Mouse (Mus musculus) Patski (cell line): ENCODE measurements around the gene Dio3. TPM values are rescaled to one million over a fixed set of nuclear protein-coding genes. Genes with fewer than 3 reads are reported as not detected.

Experiments used
- ATAC-seq: fragments of 100-300 bp; one replicate; pipeline ENCODE4 v1.8.0; 2021
- CTCF ChIA-PET: fragments of 350-600 bp; sonication (Branson Sonifier 250); formaldehyde crosslinking; loops from one replicate; lab custom pipeline; 2022; ENCODE audit warnings: inconsistent platforms; lab: Charles Lee
- POLR2A ChIA-PET: fragments of 350-600 bp; sonication (Branson Sonifier 250); formaldehyde crosslinking; loops from one replicate; lab custom pipeline; 2022; ENCODE audit warnings: antibody characterized with exemption, inconsistent platforms; lab: Charles Lee
- DNase-seq: peaks from one replicate; pipeline ENCODE4 v3.0.0-alpha.2; 2011; ENCODE audit warnings: low read depth, low spot score
- H3K27me3 ChIP-seq: fragments of 371-371 bp; one replicate; pipeline ENCODE4 v1.5.1; 2021
- CTCF ChIP-seq: fragments of 100-300 bp; IDR thresholded peaks from one replicate; pipeline ENCODE4 v1.5.1; 2021
- in situ Hi-C: fragments of 300-500 bp; cut with MboI; formaldehyde crosslinking; loops from 3 replicates; pipeline ENCODE4 v1.11.1; 2018; ENCODE audit warnings: low pct_unique_long_range_greater_than_20kb, mixed read lengths
- polyA plus RNA-seq: library from polyadenylated mRNA; unstranded; gene quantifications from one replicate; pipeline ENCODE4 v1.2.3, GENCODE M21; 2021

The Dio3 gene
- polyA plus RNA-seq, 1 experiment from 2014 or later = 23.8 TPM

DNA sequence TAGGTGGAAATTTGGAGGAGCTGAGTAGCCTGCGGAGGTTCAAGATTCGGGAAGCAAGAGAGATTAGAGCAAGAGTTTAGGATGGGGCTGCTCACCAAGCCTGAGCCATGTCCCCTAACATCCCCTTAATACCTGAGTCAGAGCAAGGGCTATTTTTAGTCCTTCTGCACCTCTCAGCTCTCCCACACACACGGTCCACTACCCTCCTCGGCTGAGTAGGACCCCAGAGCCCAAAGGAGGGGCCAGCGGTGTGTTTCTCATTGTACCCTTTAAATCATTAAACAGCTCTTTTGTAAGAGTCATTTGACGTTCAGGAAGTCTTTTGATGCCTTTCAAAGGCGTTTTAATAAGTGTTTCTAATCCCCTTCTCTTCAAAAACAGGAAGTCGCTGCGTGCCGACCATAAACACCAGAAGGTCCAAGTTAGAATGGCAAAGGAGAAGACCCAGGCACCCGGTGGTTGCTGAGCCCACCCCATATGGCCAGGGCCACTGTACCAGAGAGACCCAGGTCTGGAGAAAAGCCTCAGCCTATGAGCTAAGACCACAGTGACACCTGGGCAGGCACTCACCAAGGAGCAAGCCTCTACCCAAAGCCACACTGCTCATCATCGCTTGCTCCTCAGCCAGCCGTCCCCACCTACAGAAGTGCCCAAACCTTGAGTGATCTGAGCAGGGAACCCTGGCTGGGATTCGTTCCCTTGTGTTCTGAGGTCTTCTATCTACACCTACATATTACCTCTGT lies 22.2 kb upstream of the Dio3 start:
- ChIA-PET POLR2A (interaction anchor here (0.8 to 1.4 kb wide), 3 partner anchors 11 to 49 kb away, joined by 3 to 5 read pairs (median 3); no protein-coding TSS in a partner anchor), CTCF (interaction anchor here (0.7 kb wide), 1 partner anchor 11 kb away, joined by 3 read pairs; no protein-coding TSS in a partner anchor)
- peak; percentile 46 for DNase-seq
- peak; percentile 67 for ATAC-seq
- H3K27me3 ChIP-seq = no peaks in the 10 kb centered on the region
- in situ Hi-C loops = no loop called here
- no peak for TF ChIP-seq CTCF

DNA sequence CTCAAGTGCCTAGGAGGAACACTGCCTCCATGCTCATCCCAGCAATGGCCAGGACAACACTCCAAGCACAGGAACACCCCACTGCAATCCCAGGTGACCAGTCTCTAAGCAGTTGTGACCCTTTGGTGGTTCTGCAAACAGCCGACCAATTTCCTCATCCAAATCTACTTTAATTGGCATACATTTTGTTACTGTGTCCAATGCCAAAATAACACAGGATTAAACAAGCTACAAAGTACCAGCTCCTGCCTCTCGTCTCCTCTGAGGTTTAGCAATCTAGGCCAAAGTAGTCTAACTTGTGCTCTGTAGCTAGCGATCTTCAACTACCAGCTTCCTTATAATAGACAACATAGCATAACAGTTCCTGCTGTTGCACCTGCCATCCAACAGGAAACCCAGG lies 10.6 kb upstream of the Dio3 start:
- CTCF ChIA-PET = interaction anchor here (1.6 kb wide), 1 partner anchor 11 kb away, joined by 3 read pairs; no protein-coding TSS in a partner anchor
- TF ChIP-seq CTCF = no peak
- H3K27me3 ChIP-seq = no peaks in the 10 kb centered on the region
- POLR2A ChIA-PET = no interaction called here
- ATAC-seq (no peak), DNase-seq (no peak)
- in situ Hi-C loops = no loop called here

DNA sequence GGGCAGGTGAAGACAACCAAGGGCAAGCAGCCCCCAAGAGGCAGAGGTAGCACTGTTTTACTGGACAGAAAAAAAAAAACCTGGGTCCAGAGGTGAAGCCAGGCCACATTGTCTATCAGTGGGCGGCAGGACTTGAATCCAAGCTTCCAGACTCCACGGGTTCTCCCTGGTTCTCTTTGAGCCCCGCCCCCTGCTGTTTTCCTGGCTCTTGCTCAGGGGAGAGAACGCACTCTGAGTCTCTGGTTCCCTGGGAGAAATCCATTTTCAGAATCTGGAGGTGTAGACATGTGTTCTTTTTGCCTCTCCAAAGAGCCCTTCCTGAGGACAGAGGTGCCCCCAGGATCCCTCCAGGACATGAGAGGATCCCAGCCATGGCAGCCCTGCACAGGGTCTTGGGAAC lies 9.2 kb upstream of the Dio3 start:
- H3K27me3 ChIP-seq = no peaks in the 10 kb centered on the region
- ChIA-PET POLR2A (no interaction called here), CTCF (no interaction called here)
- DNase-seq (no peak), ATAC-seq (no peak)
- no peak for TF ChIP-seq CTCF
- in situ Hi-C loops = loop anchor here (5.0 to 10.0 kb wide), 2 partner anchors 62 to 235 kb away; no protein-coding TSS in a partner anchor

DNA sequence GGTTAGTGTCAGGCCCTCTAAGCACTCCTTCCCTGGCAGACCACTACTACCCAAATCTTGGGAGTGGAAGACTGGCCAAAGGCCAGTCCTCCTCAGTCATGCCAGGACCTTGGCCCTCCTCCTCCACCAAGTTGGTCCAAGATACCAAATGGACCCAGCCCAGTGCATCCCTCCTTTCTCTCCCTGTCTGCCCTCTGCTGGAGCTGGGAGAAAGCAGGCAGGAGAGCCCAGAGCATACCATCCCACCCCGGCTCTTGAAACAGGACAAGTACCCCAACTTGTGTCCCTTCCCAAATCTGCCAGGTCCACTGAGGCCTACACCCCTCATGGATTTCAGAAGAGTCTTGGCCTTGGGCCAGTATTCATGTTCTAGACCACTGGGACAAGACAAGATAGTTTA lies 2.8 kb upstream of the Dio3 start:
- ATAC-seq (no peak), DNase-seq (no peak)
- H3K27me3 ChIP-seq = no peaks in the 10 kb centered on the region
- TF ChIP-seq CTCF = no peak
- in situ Hi-C loops = loop anchor here (10.0 kb wide), 1 partner anchor 241 kb away; no protein-coding TSS in a partner anchor
- ChIA-PET POLR2A (interaction anchor here (1.5 kb wide), 1 partner anchor 11 kb away, joined by 3 read pairs; no protein-coding TSS in a partner anchor), CTCF (no interaction called here)

DNA sequence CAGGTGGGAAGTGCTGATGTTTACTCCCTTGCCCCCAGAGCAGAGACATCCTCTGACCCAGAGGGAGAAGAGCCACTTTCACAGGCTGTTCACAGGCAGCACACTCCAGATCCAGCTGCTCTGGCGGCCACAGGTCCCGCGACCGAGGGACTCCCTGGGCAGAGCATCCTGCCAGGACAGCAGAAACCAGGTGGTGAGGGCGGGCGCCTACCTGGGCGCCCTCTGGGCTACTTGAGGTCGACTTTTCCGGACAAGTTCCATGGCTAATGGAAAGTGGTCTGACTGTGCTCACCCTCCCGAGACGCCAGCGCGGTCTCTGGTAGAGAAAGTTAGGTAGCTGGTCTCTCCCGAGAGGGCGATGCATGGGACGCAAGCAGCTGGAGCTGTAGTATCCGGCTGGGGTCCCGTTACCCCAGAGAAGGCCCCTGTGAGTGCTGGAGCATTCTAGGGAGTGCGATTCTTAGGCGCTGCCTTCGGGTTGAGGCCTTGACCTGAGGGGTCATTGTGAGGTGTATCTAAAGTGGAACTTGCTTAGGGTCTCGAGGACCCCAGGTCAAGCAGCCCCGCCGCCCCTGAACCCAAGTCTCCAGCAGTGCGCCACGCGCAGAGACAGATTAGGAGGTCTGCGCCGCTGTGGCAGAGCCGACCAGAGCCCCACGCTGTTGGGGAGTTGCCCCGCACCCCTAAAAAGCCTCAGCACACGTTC lies 1.5 kb upstream of the Dio3 start:
- ATAC-seq (no peak), DNase-seq (no peak)
- H3K27me3 ChIP-seq = no peaks in the 10 kb centered on the region
- in situ Hi-C loops = loop anchor here (10.0 kb wide), 1 partner anchor 243 kb away; no protein-coding TSS in a partner anchor
- no peak for TF ChIP-seq CTCF
- CTCF ChIA-PET = interaction anchor here (1.5 kb wide), 1 partner anchor 11 kb away, joined by 3 read pairs; no protein-coding TSS in a partner anchor
- POLR2A ChIA-PET = interaction anchor here (0.6 to 1.3 kb wide), 3 partner anchors 21 to 109 kb away, joined by 3 read pairs; no protein-coding TSS in a partner anchor

DNA sequence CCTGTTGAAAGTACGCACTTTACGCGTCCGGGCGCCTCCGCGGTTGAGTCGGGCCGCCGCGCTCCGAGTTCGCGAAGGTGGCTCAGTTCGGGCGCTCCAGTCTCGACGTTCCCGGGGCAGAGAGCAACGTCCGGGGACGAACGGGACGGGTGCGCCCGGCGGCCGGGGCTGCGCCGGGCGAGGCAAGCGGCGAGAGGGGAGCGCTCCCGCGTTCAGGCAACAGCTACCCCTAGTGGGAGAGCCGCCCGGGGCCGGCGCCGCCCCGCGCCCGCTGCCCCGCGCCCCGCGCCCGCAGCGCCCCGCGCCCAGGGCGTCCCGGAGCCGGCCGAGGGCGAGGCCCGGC lies 932 bp upstream of the Dio3 start:
- ATAC-seq = peak; percentile 58
- TF ChIP-seq CTCF = no peak
- no peak for DNase-seq
- in situ Hi-C loops = loop anchor here (10.0 kb wide), 1 partner anchor 243 kb away; no protein-coding TSS in a partner anchor
- ChIA-PET CTCF (interaction anchor here (1.5 kb wide), 1 partner anchor 11 kb away, joined by 3 read pairs; no protein-coding TSS in a partner anchor), POLR2A (interaction anchor here (0.7 to 1.3 kb wide), 3 partner anchors 22 to 109 kb away, joined by 3 read pairs; no protein-coding TSS in a partner anchor)
- no peaks in the 10 kb centered on the region for H3K27me3 ChIP-seq

DNA sequence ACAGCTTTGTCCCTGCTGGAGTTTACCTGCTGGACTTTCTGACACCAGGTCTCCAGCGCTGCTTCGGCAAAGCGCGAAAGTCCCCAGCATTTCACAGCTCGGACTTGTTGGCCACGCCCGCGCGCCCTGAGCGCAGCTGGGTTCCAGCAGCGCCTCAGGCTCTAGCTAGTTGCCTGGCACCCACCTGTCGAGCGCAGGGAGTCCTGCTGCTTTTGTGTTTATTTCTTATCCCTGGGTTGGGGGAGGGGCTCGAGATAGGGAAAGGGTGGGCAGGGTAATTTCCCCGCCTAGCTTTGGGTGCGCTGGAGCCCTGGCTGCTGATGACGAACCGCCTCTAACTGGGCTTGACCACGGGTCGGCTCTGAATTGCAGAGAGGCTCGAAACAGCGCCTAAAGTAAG lies 1.5 kb downstream of the Dio3 start:
- in situ Hi-C loops = no loop called here
- TF ChIP-seq CTCF = no peak
- no peaks in the 10 kb centered on the region for H3K27me3 ChIP-seq
- DNase-seq = no peak
- ATAC-seq = no peak
- CTCF ChIA-PET = no interaction called here
- POLR2A ChIA-PET = no interaction called here

DNA sequence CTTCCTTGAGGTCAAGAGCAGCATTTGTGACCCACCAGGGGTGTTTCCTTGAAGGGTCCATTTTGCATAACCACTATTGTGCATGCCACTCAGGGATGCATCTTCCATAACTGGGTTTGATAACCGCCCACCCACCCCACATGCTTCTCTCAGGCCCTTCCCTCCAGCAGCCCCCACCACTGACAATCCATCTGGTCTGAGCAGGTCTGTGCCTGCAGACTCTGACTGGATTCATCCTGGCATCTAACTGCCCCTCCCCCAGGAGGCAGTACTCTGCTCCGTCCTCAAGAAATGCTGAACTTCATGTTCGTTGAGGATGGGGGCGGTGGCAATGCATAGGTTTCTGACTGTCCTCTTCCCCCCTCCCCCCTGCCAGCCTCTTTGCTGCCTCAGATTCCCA lies 4.9 kb downstream of the Dio3 start:
- in situ Hi-C loops = no loop called here
- H3K27me3 ChIP-seq = no peaks in the 10 kb centered on the region
- DNase-seq (no peak), ATAC-seq (no peak)
- no peak for TF ChIP-seq CTCF
- CTCF ChIA-PET = no interaction called here
- POLR2A ChIA-PET = no interaction called here

DNA sequence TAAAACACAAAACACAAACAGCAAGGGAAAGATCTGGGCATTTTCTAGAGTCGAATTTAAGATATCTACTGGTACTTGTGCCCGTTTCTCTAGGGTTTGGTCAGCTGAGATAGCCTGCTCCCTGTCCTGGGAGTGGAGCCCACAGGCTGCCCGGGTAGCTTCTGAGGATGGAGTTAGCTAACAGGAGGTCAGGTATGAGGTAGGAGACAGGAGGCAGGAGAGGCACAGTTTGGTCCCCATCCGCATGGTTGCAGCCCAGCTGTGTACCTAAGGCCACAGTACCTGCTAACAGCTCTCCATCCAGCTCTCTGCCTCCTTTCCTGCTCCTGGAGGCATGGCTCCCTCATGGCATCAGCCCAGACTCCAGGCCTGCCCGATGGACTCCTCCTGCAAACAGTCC lies 13.9 kb downstream of the Dio3 start:
- TF ChIP-seq CTCF = no peak
- no peaks in the 10 kb centered on the region for H3K27me3 ChIP-seq
- ATAC-seq (no peak), DNase-seq (no peak)
- CTCF ChIA-PET = no interaction called here
- POLR2A ChIA-PET = interaction anchor here (1.5 kb wide), 1 partner anchor 11 kb away, joined by 3 read pairs; no protein-coding TSS in a partner anchor
- in situ Hi-C loops = no loop called here

DNA sequence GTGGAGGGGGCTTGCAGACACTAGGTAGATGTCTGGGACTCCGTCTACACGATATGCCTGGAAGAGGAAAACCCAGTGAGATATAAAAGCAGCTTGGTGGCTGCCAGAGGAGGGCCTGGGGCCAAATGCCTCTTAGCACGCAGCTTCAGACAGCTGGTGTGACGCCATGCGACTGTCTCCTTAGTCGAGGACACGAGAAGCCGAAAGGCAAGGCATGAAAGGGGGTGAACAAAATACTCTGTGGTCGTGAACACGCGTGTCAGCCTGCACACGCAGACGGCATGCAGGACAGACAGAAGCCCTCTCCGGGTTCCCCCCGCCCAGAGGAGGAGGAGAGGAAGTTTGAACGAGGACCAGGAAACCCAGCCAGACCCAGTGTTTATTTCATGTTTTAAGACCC lies 16.0 kb downstream of the Dio3 start:
- no peaks in the 10 kb centered on the region for H3K27me3 ChIP-seq
- no peak for DNase-seq
- ATAC-seq = no peak
- TF ChIP-seq CTCF = no peak
- POLR2A ChIA-PET = no interaction called here
- in situ Hi-C loops = no loop called here
- CTCF ChIA-PET = no interaction called here
